Mouse (Mus musculus) intestine, postnatal 0 days (tissue): Measurements from ENCODE around the gene Ttc16. TPM values are rescaled to one million over a fixed set of nuclear protein-coding genes. Genes with fewer than 3 reads are reported as not detected.

Source experiments
- ATAC-seq: fragments of 200-750 bp; cut with Nextera tagmentation; 2 replicates; pipeline ENCODE4 v1.8.0; 2017; ENCODE audit warnings: mild to moderate bottlenecking, moderate TSS enrichment, moderate library complexity
- H3K27ac ChIP-seq: fragments of 300-500 bp; sonication (generic); 2 replicates; pipeline ENCODE4 v1.5.1; 2014; ENCODE audit warnings: mild to moderate bottlenecking, low read depth, low read length, moderate library complexity
- H3K27me3 ChIP-seq: fragments of 300-500 bp; sonication (generic); replicated peaks from 2 replicates; pipeline ENCODE4 v1.6.1; 2014; ENCODE audit warnings: low read length, mixed read lengths; ENCODE audit not compliant: control insufficient read depth, insufficient read depth
- H3K36me3 ChIP-seq: fragments of 300-500 bp; sonication (generic); 2 replicates; pipeline ENCODE4 v1.6.1; 2014; ENCODE audit warnings: mild to moderate bottlenecking, moderate library complexity; ENCODE audit not compliant: control insufficient read depth, insufficient read depth
- H3K4me1 ChIP-seq: fragments of 300-500 bp; sonication (generic); replicated peaks from 2 replicates; pipeline ENCODE4 v1.6.1; 2014; ENCODE audit warnings: antibody characterized with exemption, low read length, mixed read lengths; ENCODE audit not compliant: control insufficient read depth, insufficient read depth
- H3K4me2 ChIP-seq: fragments of 300-500 bp; sonication (generic); replicated peaks from 2 replicates; pipeline ENCODE4 v1.6.1; 2014; ENCODE audit warnings: low read depth, mild to moderate bottlenecking, moderate library complexity
- H3K4me3 ChIP-seq: fragments of 300-500 bp; sonication (generic); 2 replicates; pipeline ENCODE4 v1.5.1; 2014; ENCODE audit warnings: low read depth, low read length
- H3K9ac ChIP-seq: fragments of 300-500 bp; sonication (generic); 2 replicates; pipeline ENCODE4 v1.6.1; 2014; ENCODE audit warnings: mild to moderate bottlenecking, low read depth, low read length
- H3K9me3 ChIP-seq: fragments of 300-500 bp; sonication (generic); 2 replicates; pipeline ENCODE4 v1.6.1; 2016; ENCODE audit warnings: mixed run types; ENCODE audit not compliant: control insufficient read depth
- CTCF ChIP-seq: sonication (generic); IDR thresholded peaks from 2 replicates; pipeline ENCODE4 v1.5.1; 2016; ENCODE audit warnings: low read depth, mild to moderate bottlenecking, control low read depth, antibody characterized with exemption, moderate library complexity
- WGBS: fragments of 180-500 bp; shearing (Covaris S2); extraction: QIAGEN DNeasy Blood & Tissue Kit; methylation state at CpG from one replicate; pipeline ENCODE4 v1.1.7; 2014; 5-methylcytosine and 5-hydroxymethylcytosine counted together
- polyA plus RNA-seq: library from polyadenylated mRNA; unstranded; fragments of >200 nt; fragmentation: Nextera tagmentation; extraction: Ambion mirVana; gene quantifications from 2 replicates; pipeline ENCODE4 v1.2.1, GENCODE M21; 2015

Ttc16 gene
- polyA plus RNA-seq, 1 experiment from 2014 or later: 0.04 TPM

DNA sequence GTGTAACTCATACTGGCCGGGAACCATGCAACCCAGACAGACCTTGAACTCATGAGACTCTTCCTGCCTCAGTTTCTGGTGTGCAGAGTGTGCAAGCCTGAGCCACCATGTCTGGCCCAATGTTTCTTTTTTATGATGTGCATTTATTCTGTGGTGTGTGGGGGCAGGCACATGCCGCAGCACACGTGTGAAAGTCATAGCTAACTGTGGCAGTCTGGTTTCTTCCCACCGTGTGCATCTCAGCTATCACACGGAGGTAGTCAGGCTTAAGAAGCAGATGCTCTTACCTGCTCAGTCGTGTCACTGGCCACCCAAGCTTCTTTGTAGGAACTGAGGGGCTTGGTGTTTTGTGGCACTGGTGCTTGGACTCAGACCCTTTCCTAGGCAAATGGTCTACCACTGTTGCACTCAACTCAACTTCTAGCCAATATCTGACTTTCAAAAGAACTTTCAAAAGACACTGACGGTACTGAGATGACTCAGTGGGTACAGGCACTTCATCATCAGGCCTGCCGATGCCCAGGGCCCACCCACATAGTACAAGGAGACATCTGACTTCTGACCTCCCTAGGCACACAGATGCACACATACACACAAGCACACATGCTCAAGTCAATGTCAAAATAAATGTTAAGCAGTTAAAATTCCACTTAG lies 2.7 kb downstream of the Ttc16 start:
- no peak for ATAC-seq
- Histone ChIP-seq H3K27ac (no peak overlapping the region), H3K9ac (no peak overlapping the region)

DNA sequence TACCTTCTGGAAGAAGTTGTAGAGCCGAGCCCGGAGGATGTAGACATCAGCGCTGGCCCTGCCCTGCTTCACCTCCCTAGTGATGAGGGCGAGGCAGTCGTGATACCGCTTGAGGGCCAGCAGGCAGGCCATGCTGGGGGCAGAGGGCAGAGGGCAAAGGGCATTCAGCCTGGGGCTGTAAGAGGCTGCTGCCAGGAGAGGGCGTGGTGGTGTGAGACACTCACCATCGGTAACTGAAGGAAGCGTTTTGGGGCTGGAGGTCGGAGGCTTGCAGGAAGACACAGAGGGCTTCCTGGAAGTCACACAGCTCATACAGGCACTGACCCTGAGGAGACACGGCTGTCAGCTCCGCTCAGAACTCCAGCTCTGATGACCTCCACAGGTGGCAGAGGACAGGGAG lies 3.5 kb downstream of the Ttc16 start:
- no peaks in the 10 kb centered on the region; the same call in 1 of the 2 replicates for H3K4me1 ChIP-seq
- H3K27ac ChIP-seq: no peak overlapping the region; the same call in 1 of the 2 replicates
- no peak for ATAC-seq
- no peak overlapping the region for H3K9ac ChIP-seq
- 0 out of 2 replicates have a peak overlapping the region, but pooled peaks have one; percentile 1 for H3K4me2 ChIP-seq
- H3K27me3 ChIP-seq: no peaks in the 10 kb centered on the region
- peak; percentile 66 for TF ChIP-seq CTCF
- WGBS: 16% methylated on average over 12 of the region's 12 CpGs
- no peaks in the 10 kb centered on the region for H3K36me3 ChIP-seq
- no peaks in the 10 kb centered on the region for H3K9me3 ChIP-seq
- H3K4me3 ChIP-seq: no peak overlapping the region

More for the DNA sequence above, 2.7 kb downstream of the Ttc16 start:
- Histone ChIP-seq H3K4me1 (no peaks in the 10 kb centered on the region; the same call in 1 of the 2 replicates), H3K4me2 (no peak overlapping the region), H3K36me3 (no peaks in the 10 kb centered on the region), H3K4me3 (no peak overlapping the region), H3K9me3 (no peaks in the 10 kb centered on the region), H3K27me3 (no peaks in the 10 kb centered on the region)
- 82% methylated on average over 8 of the region's 8 CpGs for WGBS
- TF ChIP-seq CTCF: no peak

DNA sequence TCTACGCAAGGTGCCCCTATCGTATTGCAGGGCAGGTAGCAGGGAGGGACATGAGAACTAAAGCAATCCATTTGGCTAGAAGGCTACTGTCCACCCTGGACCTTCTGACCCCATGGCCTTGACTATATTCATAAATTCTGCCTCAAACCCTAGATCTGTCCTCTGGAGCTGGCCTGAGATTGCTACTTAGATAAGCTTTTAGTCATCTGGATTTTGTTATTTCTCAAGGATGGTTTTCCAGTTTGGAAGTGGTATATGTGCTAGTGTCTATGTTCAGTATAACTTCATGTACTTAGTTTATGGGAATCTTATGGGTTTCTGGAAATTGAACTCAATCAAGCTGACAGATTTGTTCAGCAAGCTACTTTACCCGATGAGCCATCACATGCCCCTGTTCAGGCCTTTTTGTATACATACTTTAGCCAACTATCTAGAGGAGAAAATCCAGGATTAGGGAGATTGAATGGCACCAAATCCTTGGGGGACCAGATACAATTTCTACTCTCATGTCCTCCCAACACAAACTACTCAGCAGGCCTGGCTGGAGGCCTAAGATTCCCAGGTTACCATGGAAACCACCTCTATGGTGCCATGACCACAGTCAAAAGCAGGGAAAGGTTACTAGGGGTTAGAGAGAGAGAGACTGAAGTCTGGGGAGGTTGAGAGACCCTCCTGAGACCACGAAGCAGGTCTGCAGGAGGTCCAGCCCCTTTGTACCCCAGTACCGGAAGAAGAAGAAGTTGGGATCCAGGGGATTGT lies 5.9 kb downstream of the Ttc16 start:
- no peak overlapping the region for H3K4me3 ChIP-seq
- WGBS: 75% methylated on average over 5 of the region's 5 CpGs
- H3K4me1 ChIP-seq: no peaks in the 10 kb centered on the region; the same call in 1 of the 2 replicates
- no peak for TF ChIP-seq CTCF
- H3K9me3 ChIP-seq: no peaks in the 10 kb centered on the region
- no peaks in the 10 kb centered on the region for H3K36me3 ChIP-seq
- no peaks in the 10 kb centered on the region for H3K27me3 ChIP-seq
- no peak for ATAC-seq
- H3K4me2 ChIP-seq: no peak overlapping the region
- H3K27ac ChIP-seq: no peak overlapping the region
- no peak overlapping the region for H3K9ac ChIP-seq

DNA sequence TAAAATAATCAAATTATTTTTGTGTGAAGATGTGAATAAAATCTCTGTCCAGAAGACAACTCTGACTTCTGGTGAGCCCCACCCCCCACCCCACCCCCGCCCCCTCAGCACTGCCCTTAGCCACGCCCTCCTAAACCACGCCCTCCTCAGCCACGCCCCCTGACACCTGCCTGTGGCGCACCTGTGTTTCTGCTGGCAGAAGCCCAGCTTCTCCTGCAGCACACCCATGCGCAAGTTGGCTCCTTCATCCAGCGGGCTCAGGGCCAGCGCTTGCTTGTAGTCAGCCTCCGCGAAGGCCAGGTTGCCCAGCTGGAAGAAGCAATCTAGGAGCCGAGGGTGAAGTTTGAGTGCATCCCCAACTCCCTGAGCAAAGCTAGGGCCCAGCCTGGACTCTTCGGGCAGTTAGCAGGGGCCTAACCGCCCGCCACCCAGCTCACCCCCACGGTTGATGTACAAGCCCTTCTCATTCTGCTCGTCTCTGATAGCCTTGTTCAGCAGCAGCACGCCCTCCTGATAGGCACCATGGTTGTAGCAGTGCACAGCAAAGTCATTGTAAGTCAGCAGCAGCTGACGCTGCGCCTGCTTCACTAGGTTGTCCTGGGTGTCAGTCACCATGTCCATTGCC lies 6.7 kb downstream of the Ttc16 start:
- H3K27ac ChIP-seq: no peak overlapping the region
- no peaks in the 10 kb centered on the region; the same call in 1 of the 2 replicates for H3K4me1 ChIP-seq
- peak; percentile 31; the same call in 1 of the 2 replicates for ATAC-seq
- H3K27me3 ChIP-seq: no peaks in the 10 kb centered on the region
- 45% methylated on average over 19 of the region's 19 CpGs for WGBS
- no peak overlapping the region for H3K4me3 ChIP-seq
- no peak for TF ChIP-seq CTCF
- no peaks in the 10 kb centered on the region for H3K36me3 ChIP-seq
- no peak overlapping the region for H3K9ac ChIP-seq
- H3K4me2 ChIP-seq: no peak overlapping the region
- H3K9me3 ChIP-seq: no peaks in the 10 kb centered on the region

DNA sequence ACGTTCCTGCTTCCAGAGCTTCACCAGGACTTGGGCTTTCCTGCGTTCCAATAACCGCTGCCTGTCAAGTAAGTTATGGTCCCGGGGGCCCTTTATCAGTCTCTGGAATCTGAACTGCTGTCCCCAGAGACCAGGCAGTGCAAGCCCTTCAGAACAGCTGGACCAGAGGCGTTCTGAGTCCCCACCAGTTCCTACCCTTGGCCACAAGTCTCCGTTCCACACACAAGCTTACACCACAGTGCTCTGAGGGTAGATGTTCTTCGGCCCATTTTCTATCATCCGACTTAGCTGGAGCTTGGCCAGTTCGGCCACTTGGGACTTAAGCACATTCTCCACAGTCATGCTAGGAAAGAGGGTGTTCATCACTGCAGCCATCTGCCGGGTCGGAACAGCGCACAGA lies 8.2 kb downstream of the Ttc16 start:
- Histone ChIP-seq H3K4me2 (no peak overlapping the region), H3K9ac (no peak overlapping the region), H3K4me3 (no peak overlapping the region), H3K27me3 (no peaks in the 10 kb centered on the region), H3K27ac (no peak overlapping the region), H3K9me3 (no peaks in the 10 kb centered on the region), H3K36me3 (peaks cover 10% of the 10 kb centered on the region; the same call in 1 of the 2 replicates), H3K4me1 (no peaks in the 10 kb centered on the region; the same call in 1 of the 2 replicates)
- no peak for ATAC-seq
- WGBS: 73% methylated on average over 12 of the region's 12 CpGs
- no peak for TF ChIP-seq CTCF

DNA sequence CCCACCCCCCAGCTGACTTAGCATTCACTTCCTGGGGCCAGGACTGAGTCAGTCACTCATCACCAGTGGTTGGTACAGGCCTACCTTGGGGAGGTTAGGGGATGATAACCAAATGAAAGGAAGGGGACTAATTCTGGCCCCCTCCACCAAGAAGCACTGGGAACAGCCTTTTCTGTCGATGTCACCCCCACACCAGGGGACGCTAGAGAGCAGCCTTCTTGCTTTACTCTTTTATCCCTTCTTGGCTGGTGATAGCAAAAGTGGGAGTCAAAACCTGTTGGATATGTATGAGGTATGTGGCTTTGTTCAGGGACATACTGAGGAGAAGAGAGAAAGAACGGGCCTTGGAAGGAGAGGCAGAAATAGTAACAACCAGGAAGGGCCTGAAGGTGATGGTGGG lies 12.1 kb downstream of the Ttc16 start:
- Histone ChIP-seq H3K9me3 (no peaks in the 10 kb centered on the region), H3K9ac (no peak overlapping the region)
- 80% methylated on average over 3 of the region's 3 CpGs for WGBS

More for the DNA sequence above, 12.1 kb downstream of the Ttc16 start:
- peak; percentile 63 for TF ChIP-seq CTCF
- Histone ChIP-seq H3K36me3 (peaks cover 37% of the 10 kb centered on the region; the same call in 1 of the 2 replicates), H3K4me1 (no peaks in the 10 kb centered on the region), H3K4me3 (no peak overlapping the region), H3K27me3 (no peaks in the 10 kb centered on the region), H3K27ac (no peak overlapping the region), H3K4me2 (no peak overlapping the region)
- no peak for ATAC-seq
